Mouse (Mus musculus) cerebellum, adult 8-10 months (tissue): ENCODE measurements around the gene Pacsin1.

Source experiments
- DNase-seq: peaks from one replicate; pipeline ENCODE4 v3.0.0; 2022

Pacsin1 gene

DNA sequence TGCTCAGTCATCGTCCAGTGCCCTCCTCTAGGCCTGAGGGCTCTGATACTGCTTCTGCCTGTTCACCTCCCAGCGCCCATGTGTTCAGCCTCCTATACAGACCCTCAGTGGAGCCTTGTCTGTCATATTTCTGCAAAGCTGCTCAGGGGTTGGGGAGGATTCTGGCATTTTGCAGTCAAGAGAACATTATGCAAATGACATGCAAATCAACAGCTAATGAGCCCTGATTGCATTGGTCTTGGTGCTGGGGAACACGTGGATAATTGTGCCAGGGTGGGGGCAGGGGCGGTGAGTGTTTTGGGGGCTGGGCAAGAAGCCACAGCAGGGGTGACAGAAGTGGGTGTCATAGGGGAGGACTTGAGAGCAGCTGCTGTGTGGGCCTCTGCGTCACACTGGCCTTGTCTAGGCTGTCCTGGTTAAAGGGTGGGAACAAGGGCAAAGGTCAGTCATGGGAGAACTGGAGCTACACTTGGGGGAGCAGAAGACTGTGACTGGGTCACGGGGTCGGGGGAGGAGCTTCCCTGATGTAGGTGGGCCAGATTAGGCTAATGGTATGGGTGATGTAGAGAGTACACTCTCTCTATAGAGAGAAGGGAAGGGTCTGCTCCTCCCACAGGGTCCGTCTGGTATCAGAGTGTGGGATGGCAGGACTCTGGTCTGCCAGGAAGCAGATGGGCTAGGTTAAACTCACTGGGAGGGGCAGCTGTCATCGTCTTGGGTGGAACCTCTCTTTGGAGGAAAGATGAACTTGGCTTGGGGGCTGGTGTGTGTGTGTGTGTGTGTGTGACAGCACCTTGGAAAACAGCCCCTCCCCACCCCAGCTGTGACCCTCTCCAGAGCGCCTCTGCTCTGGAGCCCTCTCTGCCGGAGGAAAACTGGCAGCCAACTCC, 23.9 kb downstream of the Pacsin1 start:
- DNase-seq = no peak

- DNase-seq = peak; percentile 63
Observed at GRCm38 (mm10) chr17:27684886-27685549, 29.7 kb downstream of the Pacsin1 start.

GRCm38 (mm10) chr17:27685550-27685913, 30.2 kb downstream of the Pacsin1 start:
- DNase-seq = no peak

GRCm38 (mm10) chr17:27686395-27686794, 31.1 kb downstream of the Pacsin1 start:
- no peak for DNase-seq

DNA sequence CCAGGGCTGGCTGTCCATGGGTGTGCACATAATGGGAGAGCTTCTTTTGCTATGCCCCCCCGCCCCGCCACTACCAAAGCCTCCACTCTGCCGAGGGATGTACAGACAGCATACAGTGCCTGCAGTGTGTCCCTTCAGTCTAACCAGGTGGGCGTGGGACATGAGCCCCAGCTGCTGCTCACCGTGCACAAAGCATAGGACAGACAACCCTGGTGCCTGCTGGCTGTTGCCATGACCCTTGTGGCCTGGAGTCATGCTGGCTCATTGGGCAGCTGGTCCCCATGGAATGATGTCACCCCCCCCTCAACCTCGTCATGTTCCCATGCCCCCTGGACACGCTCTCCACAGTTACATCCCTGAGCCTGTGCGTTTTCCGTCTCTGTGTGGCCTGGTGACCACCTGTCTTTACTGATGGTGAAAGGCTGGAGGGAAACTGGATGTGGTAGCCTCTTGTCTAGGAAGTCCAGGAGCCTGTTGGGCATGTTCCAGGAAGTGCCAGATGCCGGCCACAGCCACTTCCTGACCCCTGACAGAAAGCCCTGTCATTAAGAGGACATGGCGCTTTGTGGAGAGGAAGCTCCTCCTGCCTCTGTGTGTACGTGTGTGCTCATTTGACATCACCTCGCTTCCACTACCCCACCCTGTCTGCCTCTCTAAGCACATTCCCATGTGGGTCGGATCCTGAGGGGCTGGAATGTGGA, 35.8 kb downstream of the Pacsin1 start:
- DNase-seq = no peak

DNA sequence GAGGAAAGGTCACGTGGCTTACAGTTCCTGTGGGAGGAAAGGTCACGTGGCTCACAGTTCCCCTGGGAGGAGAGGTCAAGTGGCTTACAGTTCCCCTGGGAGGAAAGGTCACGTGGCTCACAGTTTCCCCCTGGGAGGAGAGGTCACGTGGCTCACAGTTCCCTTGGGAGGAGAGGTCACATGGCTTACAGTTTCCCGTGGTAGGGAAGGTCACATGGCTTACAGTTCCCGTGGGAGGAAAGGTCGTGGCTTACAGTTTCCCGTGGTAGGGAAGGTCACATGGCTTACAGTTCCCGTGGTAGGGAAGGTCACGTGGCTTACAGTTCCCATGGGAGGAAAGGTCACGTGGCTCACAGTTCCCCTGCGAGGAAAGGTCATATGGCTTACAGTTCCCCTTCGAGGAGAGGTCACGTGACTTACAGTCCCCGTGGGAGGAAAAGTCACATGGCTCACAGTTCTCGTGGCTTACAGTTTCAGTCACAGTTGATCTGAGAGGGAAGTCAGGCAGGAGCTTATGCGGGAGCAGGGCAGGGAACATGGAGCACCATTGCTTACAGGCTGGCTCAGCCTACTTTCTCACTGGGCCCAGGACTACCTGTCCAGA, 44.4 kb downstream of the Pacsin1 start:
- DNase-seq = no peak

- DNase-seq = no peak
Observed at GRCm38 (mm10) chr17:27700812-27701211, 45.5 kb downstream of the Pacsin1 start.

- DNase-seq = no peak
Observed at GRCm38 (mm10) chr17:27701856-27702255, 46.5 kb downstream of the Pacsin1 start.

DNA sequence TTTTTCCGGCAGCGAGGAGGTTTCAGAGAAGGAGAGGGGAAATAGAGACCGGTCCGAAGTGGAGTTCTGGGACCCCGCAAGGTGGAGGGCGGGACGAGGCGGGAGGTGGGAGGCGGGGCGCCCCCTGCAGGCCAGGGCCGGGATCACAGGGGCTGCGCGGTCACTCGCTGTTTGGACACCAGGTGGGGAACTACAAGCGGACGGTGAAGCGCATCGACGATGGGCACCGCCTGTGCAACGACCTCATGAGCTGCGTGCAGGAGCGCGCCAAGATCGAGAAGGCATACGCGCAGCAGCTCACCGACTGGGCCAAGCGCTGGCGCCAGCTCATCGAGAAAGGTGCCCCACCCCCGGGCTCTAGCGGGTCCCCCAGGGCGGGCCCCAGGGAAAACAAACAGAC, 47.2 kb downstream of the Pacsin1 start:
- DNase-seq = peak; percentile 62

GRCm38 (mm10) chr17:27703961-27704621, 48.8 kb downstream of the Pacsin1 start:
- no peak for DNase-seq

- no peak for DNase-seq
Observed at GRCm38 (mm10) chr17:27705661-27706060, 50.4 kb downstream of the Pacsin1 start.

DNA sequence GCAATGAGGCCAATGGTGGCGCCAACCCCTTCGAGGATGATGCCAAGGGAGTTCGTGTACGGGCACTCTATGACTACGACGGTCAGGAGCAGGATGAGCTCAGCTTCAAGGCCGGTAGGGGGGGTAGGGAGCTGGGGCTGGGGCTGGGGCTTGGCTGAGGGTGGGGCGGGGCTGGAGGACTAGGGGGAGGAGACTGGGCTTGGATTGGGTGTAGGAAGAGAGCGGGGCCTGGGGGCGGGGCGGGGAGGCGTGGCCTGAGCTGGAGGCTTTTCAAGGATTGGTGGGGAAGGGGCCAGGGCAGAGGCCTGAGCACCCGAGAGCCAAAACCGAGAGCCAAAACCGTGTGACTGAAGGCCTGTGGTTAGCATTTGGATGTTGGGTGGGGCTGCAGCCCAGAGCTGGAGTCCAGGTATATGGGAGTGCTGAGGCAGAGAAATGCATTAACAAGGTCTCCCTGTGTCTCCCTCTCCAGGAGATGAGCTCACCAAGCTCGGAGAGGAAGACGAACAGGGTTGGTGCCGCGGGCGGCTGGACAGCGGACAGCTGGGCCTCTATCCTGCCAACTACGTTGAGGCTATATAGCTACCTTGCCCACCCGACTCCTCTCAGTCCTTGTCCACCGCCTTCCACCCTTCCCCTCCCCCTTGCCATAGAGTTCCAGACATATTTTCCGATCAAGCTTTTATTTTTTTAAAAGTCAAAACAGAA, 52.8 kb downstream of the Pacsin1 start:
- no peak for DNase-seq

DNA sequence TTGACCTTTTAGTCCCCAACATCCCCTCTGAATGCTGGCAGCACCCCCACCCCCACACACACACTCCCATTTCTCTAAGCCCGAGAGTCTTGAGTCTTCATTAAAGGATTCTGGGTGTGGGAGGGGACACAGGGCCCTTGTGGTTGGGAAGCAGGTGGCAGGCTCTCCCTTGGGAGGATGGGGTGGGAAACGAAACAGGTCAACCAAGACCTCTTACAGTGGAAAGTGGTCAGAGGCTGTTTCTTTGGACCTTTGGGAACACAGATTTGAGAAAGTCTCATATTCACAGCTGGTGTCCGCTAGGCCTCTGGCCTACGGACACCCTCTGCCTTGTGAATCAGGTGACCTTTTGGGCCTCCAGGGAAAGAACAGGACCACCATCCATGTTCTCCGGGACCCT, 54.3 kb downstream of the Pacsin1 start:
- no peak for DNase-seq

DNA sequence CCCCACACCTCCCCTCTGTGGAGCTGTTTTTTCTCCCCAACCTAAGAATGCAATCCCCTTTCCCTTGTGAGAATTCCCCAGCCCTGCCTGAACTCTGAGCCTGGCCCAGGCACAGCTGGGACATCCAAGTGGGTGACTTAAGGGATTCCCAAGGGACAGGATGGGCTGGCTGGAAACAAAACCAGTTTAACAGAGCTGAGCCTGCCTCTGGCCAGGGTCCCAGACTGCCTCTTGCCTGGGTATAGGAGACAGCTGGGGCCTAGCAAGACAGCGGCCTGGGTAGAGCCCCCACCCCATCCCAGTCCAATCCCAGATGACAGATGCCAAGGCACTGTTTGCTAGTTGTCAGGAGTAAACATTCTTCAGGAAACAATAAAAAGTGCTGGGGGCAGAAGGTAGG, 57.5 kb downstream of the Pacsin1 start:
- DNase-seq = no peak

GRCm38 (mm10) chr17:27716804-27717203, 61.5 kb downstream of the Pacsin1 start:
- no peak for DNase-seq

DNA sequence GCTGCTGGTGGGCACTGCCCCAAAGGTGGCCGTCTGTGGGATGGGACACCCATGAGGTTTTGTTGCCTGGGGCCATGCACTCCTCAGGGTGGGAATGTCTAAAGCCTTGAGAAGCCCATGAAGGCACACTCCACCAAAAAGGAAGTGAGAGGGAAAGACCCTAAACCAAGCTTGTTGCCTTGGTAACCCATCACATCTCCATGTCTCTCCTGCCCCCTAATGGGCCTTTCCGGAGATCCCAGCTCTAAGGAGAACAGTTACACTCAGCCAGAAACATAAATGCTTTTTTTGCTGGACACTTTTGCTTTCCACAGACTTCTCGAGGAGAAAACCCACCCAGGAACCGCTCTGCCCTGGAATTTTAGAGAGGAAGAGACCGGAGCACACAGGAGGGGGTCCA, 62.9 kb downstream of the Pacsin1 start:
- DNase-seq = no peak

GRCm38 (mm10) chr17:27719663-27720062, 64.4 kb downstream of the Pacsin1 start:
- DNase-seq = no peak

- DNase-seq = no peak
Observed at GRCm38 (mm10) chr17:27720326-27720725, 65.0 kb downstream of the Pacsin1 start.

- peak; percentile 84 for DNase-seq
Observed at GRCm38 (mm10) chr17:27721125-27721664, 65.9 kb downstream of the Pacsin1 start.

DNA sequence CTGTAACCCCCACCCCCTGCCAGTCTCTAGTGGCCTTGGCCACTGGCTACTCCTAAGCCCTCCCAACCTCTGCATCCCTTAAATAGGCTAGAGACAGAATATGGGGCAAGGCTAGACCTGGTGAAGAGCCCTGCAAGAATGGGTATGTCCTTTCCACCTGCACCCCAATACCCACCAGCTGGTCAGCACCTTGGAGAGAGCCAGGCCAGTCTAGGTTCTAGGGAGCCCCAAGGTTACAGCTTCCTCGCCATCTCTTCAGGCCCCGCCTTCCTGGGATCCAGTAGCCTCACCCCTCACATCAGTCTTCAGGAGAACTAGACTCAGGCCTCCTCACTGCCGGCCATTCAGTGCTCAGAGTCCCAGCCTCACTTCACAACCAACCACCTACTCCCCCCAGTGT, 69.0 kb downstream of the Pacsin1 start:
- no peak for DNase-seq

GRCm38 (mm10) chr17:27725011-27725410, 69.7 kb downstream of the Pacsin1 start:
- no peak for DNase-seq

- no peak for DNase-seq
Observed at GRCm38 (mm10) chr17:27725412-27725811, 70.1 kb downstream of the Pacsin1 start.
